Mouse (Mus musculus) stomach, embryonic 14.5 days (tissue): Measurements from ENCODE around the gene Trpm5. TPM values are rescaled to one million over a fixed set of nuclear protein-coding genes. Genes with fewer than 3 reads are reported as not detected.

Experiments
- ATAC-seq: fragments of 200-750 bp; cut with Nextera tagmentation; 2 replicates; pipeline ENCODE4 v1.8.0; 2017; ENCODE audit warnings: low read depth, moderate TSS enrichment; ENCODE audit not compliant: insufficient number of reproducible peaks, insufficient read depth, low FRiP score
- H3K27ac ChIP-seq: fragments of 300-500 bp; sonication (generic); 2 replicates; pipeline ENCODE4 v1.5.1; 2014; ENCODE audit warnings: mild to moderate bottlenecking, low read length, moderate library complexity, mixed read lengths
- H3K27me3 ChIP-seq: fragments of 300-500 bp; sonication (generic); 2 replicates; pipeline ENCODE4 v1.6.1; 2014; ENCODE audit warnings: low read length, control low read depth, mixed read lengths; ENCODE audit not compliant: control insufficient read depth, insufficient read depth
- H3K36me3 ChIP-seq: fragments of 300-500 bp; sonication (generic); 2 replicates; pipeline ENCODE4 v1.6.1; 2014; ENCODE audit warnings: mild to moderate bottlenecking, control low read depth, low read length, moderate library complexity, mixed read lengths; ENCODE audit not compliant: control insufficient read depth, insufficient read depth
- H3K4me1 ChIP-seq: fragments of 300-500 bp; sonication (generic); 2 replicates; pipeline ENCODE4 v1.6.1; 2014; ENCODE audit warnings: low read length, control low read depth, mixed read lengths; ENCODE audit not compliant: control insufficient read depth, insufficient read depth
- H3K4me2 ChIP-seq: fragments of 300-500 bp; sonication (generic); replicated peaks from 2 replicates; pipeline ENCODE4 v1.6.1; 2014; ENCODE audit warnings: low read depth, low read length, control low read depth
- H3K4me3 ChIP-seq: fragments of 300-500 bp; sonication (generic); 2 replicates; pipeline ENCODE4 v1.5.1; 2014; ENCODE audit warnings: low read depth, low read length, control low read depth
- H3K9ac ChIP-seq: fragments of 300-500 bp; sonication (generic); replicated peaks from 2 replicates; pipeline ENCODE4 v1.6.1; 2014; ENCODE audit warnings: low read depth, mild to moderate bottlenecking, control low read depth, low read length, moderate library complexity, mixed read lengths
- H3K9me3 ChIP-seq: fragments of 300-500 bp; sonication (generic); 2 replicates; pipeline ENCODE4 v1.6.1; 2016; ENCODE audit warnings: low read depth, low read length, control low read depth; ENCODE audit not compliant: control insufficient read depth
- WGBS: fragments of 180-500 bp; shearing (Covaris S2); extraction: QIAGEN DNeasy Blood & Tissue Kit; methylation state at CpG from one replicate; pipeline ENCODE4 v1.1.7; 2014; 5-methylcytosine and 5-hydroxymethylcytosine counted together
- polyA plus RNA-seq: library from polyadenylated mRNA; unstranded; fragments of >200 nt; fragmentation: Nextera tagmentation; extraction: Ambion mirVana; gene quantifications from 2 replicates; pipeline ENCODE4 v1.2.1, GENCODE M21; 2014

Trpm5 gene
- polyA plus RNA-seq, 1 experiment from 2014 or later: 27.0 TPM

- Histone ChIP-seq H3K9me3 (no peaks in the 10 kb centered on the region), H3K4me1 (peaks cover 8% of the 10 kb centered on the region), H3K36me3 (no peaks in the 10 kb centered on the region), H3K27ac (no peak overlapping the region), H3K9ac (no peak overlapping the region), H3K4me3 (no peak overlapping the region), H3K4me2 (no peak overlapping the region), H3K27me3 (no peaks in the 10 kb centered on the region)
- ATAC-seq: no peak
- 89% methylated on average over 1 of the region's 1 CpGs for WGBS
Measured at GRCm38 (mm10) chr7:143024293-143024692, 70.1 kb downstream of the Trpm5 start.

- no peak for ATAC-seq
- Histone ChIP-seq H3K4me3 (no peak overlapping the region), H3K36me3 (no peaks in the 10 kb centered on the region), H3K27me3 (no peaks in the 10 kb centered on the region), H3K9ac (no peak overlapping the region), H3K4me2 (no peak overlapping the region), H3K4me1 (peaks cover 8% of the 10 kb centered on the region), H3K27ac (no peak overlapping the region), H3K9me3 (no peaks in the 10 kb centered on the region)
- WGBS: 87% methylated on average over 2 of the region's 2 CpGs
Measured at GRCm38 (mm10) chr7:143023499-143023898, 70.9 kb downstream of the Trpm5 start.

- no peaks in the 10 kb centered on the region for H3K36me3 ChIP-seq
- peaks cover 9% of the 10 kb centered on the region for H3K4me1 ChIP-seq
- no peak overlapping the region for H3K4me3 ChIP-seq
- H3K9me3 ChIP-seq: no peaks in the 10 kb centered on the region
- no peak for ATAC-seq
- H3K27ac ChIP-seq: 0 out of 2 replicates have a peak overlapping the region, but pooled peaks have one; percentile 15
- no peak overlapping the region for H3K9ac ChIP-seq
- H3K4me2 ChIP-seq: no peak overlapping the region
- no peaks in the 10 kb centered on the region for H3K27me3 ChIP-seq
- 51% methylated on average over 5 of the region's 5 CpGs for WGBS
Measured at GRCm38 (mm10) chr7:143021356-143022164, 72.9 kb downstream of the Trpm5 start.

- H3K27ac ChIP-seq: no peak overlapping the region
- no peak overlapping the region for H3K4me2 ChIP-seq
- H3K4me1 ChIP-seq: peaks cover 17% of the 10 kb centered on the region
- no peaks in the 10 kb centered on the region for H3K27me3 ChIP-seq
- 76% methylated on average over 3 of the region's 3 CpGs for WGBS
- no peak for ATAC-seq
- no peaks in the 10 kb centered on the region for H3K9me3 ChIP-seq
- H3K4me3 ChIP-seq: no peak overlapping the region
- H3K9ac ChIP-seq: no peak overlapping the region
- H3K36me3 ChIP-seq: no peaks in the 10 kb centered on the region
Measured at GRCm38 (mm10) chr7:143020764-143021163, 73.7 kb downstream of the Trpm5 start.

- H3K4me3 ChIP-seq: no peak overlapping the region
- no peaks in the 10 kb centered on the region for H3K27me3 ChIP-seq
- no peaks in the 10 kb centered on the region for H3K36me3 ChIP-seq
- ATAC-seq: no peak
- H3K4me2 ChIP-seq: no peak overlapping the region
- no peak overlapping the region for H3K9ac ChIP-seq
- H3K4me1 ChIP-seq: peaks cover 25% of the 10 kb centered on the region
- H3K9me3 ChIP-seq: no peaks in the 10 kb centered on the region
- H3K27ac ChIP-seq: no peak overlapping the region
Measured at GRCm38 (mm10) chr7:143020040-143020439, 74.4 kb downstream of the Trpm5 start.

Other genes starting within 250 kb of the Trpm5 start
- gene Th, start 163.5 kb downstream of the Trpm5 start, polyA plus RNA-seq: 3.2 and 3.7 TPM in 2 replicates
- 3.9 and 4.6 TPM in 2 replicates for gene Ascl2, start 125.4 kb downstream of the Trpm5 start, polyA plus RNA-seq
- 1.3 and 1.6 TPM in 2 replicates for gene Tspan32, start 89.6 kb downstream of the Trpm5 start, polyA plus RNA-seq
- 705 and 725 TPM in 2 replicates for gene Cd81, start 41.9 kb downstream of the Trpm5 start, polyA plus RNA-seq
- gene Tssc4, start 25.4 kb downstream of the Trpm5 start, polyA plus RNA-seq: 61.3 and 66.6 TPM in 2 replicates
- gene Kcnq1, start 11.7 kb upstream of the Trpm5 start, polyA plus RNA-seq: 4.2 and 6.0 TPM in 2 replicates